Mouse (Mus musculus): Measurements from ENCODE around the gene Gm8906.
"Not testable (repeated sequence)": the region's sequence is repeated elsewhere in the genome, so short reads cannot be mapped to it uniquely, and the experiment has no call there.

The Gm8906 gene

GRCm38 (mm10) chr5:11502385-11502784 lies at the start of gene Gm8906:
Gm8906 (plus strand) TSS chr5:11502685.
- DNase-seq (ENCODE audit: low read depth, low spot score): not testable (repeated sequence)
